Mouse (Mus musculus): ENCODE measurements around the gene Runx2.

DNA sequence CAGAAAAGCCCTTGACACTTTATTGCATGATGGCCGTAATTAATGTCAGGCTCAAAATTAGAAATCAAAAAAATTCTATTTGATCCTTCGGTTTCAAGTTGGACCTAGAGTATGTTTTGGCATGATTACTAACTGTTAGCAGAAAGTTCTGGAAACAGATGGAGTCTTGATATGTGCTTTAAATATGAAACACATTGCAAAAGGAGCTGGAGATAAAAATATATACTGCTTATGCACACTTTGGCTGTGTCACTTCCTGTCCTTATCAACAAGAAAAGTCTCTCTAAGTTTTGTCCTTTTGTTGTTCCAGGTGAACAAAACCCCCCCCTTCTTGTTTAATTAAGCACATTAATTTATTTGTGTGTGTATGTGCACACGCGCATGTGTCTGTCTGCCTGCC is 183.0 kb downstream of the Runx2 start:
- TF ChIP-seq CTCF (IDR thresholded peaks at IDR 0.05 in 2 of 3, conservative IDR thresholded peaks at IDR 0.05 in 1 of 3; ENCODE audit: control insufficient read depth in 1 of 3, insufficient read depth in 1 of 3, low read depth in 2 of 3, low read length in 3 of 3, poor library complexity in 1 of 3, severe bottlenecking in 1 of 3): no peak
- no peak for TF ChIP-seq POLR2AphosphoS2 (IDR thresholded peaks at IDR 0.05; ENCODE audit: low read length)
- TF ChIP-seq MXI1 (IDR thresholded peaks at IDR 0.05; ENCODE audit: low read depth, low read length): no peak
- no peak for TF ChIP-seq BHLHE40 (IDR thresholded peaks at IDR 0.05; ENCODE audit: borderline replicate concordance, low read depth, low read length)
- TF ChIP-seq TCF12 (IDR thresholded peaks at IDR 0.05; ENCODE audit: low read depth, low read length): no peak
- TF ChIP-seq TAL1 (IDR thresholded peaks at IDR 0.05; ENCODE audit: low read length): no peak
- no peak for TF ChIP-seq USF1 (IDR thresholded peaks at IDR 0.05; ENCODE audit: low read depth, low read length)
- no peak for TF ChIP-seq MAZ (IDR thresholded peaks at IDR 0.05; ENCODE audit: low read depth, low read length)
- TF ChIP-seq EP300 (IDR thresholded peaks at IDR 0.05; ENCODE audit: low read depth in 1 of 2, low read length in 2 of 2): peak in 1 of 2 experiments; percentile 41; a peak in 1 of 4 replicates
- TF ChIP-seq POLR2AphosphoS5 (IDR thresholded peaks at IDR 0.05; ENCODE audit: borderline replicate concordance, low read depth, low read length): no peak
- no peak for TF ChIP-seq KAT2A (conservative IDR thresholded peaks at IDR 0.05; ENCODE audit: low read depth, low read length)
- TF ChIP-seq ZNF384 (IDR thresholded peaks at IDR 0.05; ENCODE audit: low read depth, low read length): no peak
